Mouse (Mus musculus) 3134 (cell line): ENCODE data around the gene Lrrc41.

ENCODE experiments used
- DNase-seq: peaks from one replicate; pipeline ENCODE4 v3.0.0-alpha.2; 2011; ENCODE audit warnings: low spot score; ENCODE audit not compliant: insufficient read length; ENCODE audit errors: extremely low read depth

Lrrc41 gene

DNA sequence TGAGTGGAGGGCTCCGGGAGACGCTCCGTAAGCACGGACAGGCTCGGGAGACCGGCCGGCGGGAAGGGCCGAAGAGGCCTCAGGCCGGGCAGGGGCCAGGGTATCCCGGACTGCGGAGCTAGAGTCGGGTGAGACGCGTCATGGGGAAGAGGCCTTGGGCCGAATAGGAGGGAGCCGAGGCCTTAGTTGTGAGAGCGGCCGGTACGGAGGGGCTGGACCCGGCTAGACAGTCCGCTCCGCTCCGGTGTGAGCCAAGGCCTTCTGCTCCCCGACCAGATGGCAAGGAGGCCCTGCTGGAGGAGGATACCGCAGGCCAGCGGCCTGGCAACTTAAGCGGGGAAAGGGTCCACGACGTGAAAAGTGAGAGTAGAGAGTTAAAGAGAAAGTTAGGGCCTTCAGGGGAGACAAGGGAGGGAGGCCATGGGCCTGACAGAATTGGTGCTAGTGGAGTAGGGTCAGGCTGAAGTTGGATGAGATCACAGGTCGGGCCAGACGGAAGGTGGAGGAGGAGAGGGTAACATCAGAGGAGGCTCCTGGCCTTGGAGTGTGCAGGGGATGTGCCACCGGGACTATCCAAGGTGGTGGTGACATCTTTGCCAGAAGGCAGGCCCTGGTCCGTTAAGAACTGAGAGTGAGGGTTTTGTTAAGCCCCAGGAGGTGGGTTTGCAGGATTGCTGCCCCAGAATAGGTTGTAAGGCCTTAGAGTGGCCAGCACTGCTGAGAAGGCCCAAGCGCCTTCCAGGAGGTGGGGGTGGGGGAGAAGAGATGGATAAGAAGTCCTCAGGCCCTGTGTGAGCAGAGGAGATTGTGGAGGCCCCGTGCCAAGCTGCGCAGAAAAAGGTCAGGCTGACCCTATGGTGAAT is 1.5 kb downstream of the Lrrc41 start:
- peak; percentile 77 for DNase-seq

DNA sequence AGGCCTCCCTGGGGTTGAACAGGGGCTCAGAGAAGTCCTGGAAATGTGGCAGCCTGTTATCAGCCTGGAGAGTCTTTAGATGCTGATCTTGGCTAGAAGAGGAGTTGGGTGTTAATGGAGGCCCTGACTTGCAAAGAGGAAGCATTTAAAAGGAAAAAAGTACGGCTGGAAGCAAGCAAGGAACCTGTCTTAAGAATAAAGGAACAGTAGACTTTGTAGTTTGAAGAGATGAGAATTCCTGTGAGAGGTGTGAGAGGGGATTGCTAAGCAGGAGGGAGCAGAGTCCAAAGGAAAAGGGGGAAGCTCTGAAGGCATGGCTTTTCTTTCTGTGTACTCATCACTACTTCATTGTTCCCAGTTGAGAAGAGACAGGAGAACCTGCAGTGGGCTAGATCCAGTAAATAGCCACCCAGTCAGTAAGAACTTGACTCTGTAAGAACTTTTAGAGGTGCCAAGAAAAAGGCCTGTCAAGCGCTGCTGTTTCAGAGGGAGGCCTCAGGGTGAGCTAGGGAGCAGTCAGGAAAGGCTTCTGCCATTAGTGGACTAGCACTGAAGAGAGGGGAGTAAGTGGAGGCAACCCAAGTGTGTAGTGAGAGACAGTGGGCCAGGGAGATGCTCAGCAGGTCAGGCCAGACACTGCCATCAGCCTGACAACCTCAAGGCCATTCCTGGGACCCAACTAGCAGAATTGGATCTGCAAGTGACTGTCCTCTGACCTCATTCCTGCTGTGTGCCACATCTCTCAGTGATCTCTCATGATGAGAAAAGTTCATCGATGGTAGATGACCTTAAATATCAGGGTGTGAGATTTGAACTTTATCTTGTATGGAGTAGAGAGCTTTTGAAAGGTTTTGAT is 2.4 kb downstream of the Lrrc41 start:
- no peak for DNase-seq

DNA sequence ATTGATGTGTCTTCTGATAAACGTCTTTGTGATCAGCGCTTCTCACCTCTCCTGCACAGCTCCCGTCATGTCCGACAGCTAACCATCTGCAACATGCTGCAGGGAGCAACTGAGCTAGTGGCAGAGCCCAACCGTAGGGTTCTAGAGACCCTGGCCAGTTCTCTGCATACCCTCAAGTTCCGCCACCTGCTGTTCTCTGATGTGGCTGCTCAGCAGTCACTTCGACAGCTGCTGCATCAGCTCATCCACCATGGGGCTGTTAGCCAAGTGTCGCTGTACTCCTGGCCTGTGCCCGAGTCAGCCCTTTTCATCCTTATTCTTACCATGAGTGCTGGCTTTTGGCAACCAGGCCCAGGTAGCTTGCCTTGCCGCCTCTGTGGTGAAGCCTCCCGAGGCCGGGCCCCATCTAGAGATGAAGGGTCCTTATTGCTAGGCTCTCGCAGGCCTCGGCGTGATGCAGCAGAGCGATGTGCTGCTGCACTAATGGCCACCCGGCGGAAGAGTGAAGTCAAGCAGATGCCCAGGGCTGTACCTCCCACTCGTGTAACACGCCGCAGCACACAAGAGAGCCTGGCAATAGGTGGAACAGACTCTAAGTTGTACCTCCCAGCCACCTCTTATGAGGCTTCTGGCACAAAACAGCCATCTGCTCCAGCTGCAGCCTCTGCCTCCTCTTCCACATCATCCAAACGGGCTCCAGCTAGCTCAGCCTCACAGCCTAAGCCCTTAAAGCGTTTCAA is 13.6 kb downstream of the Lrrc41 start:
- DNase-seq: no peak

DNA sequence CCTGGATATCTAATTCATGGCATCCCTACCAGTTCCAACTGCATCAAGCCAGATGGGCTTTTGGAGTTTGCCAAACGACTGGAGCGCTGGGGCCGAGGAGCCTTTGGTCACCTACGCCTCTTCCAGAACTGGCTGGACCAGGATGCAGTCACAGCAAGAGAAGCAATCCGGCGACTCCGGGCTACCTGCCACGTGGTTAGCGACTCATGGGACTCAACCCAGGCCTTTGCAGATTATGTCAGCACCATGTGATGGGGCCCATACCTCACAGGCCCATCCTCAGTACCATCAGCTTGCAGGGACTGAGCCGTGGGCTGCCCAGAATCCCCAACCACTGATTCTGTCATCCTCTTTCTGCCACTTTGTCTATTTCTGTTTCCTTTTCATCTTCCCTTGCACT is 21.2 kb downstream of the Lrrc41 start:
- peak; percentile 49 for DNase-seq

DNA sequence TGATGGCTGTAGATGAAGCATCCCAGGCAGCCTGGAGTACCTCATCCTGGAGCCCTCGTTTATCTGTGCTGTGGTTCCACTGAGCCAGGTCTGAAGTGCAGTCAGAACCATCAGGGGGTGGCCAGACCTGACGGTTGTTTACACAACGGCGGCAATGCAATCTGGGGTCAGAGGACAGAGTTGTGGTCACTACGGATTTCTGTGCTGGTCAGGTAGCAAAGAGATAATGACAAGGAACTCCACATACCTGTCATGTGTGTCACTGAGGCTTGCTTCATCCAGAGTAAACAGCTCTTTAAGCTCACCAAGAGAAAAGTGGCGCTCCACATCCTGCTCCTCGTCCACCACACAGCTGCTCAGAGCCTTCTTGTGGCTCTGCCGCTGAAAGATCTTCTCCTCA is 22.1 kb downstream of the Lrrc41 start:
- no peak for DNase-seq

DNA sequence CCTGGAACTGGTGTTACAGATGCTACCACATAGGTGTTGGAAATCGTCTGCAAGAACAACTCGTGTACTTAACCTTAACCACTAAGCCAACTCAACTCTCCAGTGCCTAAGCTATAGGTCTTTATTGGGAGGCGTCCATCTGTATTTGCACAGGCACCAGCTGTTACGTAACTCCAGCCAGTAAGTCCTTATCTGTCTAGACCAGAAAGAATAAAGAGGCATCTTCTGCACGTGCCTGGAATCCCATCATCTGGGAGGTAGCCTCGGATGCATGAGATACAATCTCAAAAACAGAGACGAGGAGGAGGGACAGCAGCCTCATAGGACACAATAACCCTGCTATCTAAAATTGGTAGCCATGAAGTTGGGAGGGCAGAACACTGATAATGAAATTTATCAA is 25.9 kb downstream of the Lrrc41 start:
- no peak for DNase-seq

DNA sequence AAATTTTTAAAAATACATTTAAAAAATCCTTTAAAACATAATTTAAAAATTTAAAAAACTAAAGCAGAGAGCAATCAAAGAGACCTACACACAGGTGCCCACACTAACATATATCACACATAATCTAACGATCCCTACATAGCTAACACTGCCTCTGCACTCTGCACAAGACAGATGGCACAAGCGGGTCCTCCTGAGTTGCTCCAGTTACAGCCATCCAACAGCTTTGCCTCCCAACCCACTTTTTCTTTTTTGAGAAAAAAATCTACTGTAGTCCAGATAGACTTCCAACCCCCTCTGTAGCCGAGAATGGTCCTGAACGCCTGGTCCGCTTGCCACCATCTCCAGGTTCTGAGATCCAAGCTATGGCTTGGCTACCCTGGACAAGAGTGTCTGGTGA is 30.2 kb downstream of the Lrrc41 start:
- DNase-seq: no peak

DNA sequence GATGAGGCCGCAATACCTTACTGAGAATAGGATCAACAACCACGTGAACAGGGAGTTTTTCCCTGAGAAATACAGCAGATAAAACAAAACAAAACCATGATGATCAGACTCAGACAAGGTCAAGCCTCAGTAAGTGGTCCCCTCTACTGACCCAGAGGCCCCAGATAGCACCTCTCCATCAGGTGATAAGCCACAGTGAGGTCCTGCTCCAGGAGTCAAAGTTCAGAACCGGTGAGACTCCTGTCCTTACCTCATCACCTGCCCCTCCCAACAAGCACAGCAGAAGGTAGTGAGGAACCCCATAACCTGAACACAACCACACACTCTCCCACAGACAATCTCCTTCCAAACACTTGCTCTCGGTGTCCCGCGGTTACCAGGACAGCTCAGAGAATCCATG is 35.6 kb downstream of the Lrrc41 start:
- DNase-seq: no peak

DNA sequence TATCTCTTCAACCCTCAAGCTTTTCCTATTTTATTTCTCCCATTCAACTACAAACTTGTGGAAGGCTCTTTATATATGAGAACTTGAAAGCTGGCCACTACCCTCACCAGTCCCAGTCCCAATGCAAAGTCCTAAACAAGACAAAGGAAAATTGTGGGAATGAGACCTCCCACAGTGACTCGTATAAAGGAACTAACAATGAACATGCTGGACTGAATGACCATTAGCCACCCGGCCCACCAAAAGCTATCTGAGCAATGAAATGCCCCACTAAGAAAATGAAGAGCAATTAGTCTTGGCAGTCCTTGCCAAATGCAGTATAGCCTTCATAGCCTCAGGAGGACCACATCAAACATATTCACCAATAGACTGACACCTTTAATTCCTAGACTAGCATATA is 36.4 kb downstream of the Lrrc41 start:
- DNase-seq: no peak

DNA sequence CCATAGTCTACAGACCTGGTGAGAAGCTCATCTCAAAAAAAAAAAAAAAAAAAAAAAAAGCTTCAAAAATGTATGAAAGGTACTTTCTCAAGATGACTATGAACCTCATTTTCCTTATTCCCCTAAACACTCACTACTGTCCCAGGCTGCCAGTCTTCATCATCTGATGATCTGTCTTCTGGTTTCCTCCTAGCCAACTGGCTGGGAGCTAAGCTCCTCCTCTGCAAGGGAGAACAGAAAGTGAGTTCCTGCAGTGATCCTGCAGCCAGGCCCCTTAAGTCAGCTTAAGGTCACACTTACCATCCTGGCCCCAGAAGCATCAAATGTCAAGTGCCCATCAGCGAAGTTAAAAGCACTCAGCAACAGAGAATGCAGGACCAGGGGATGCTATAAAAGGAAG is 47.7 kb downstream of the Lrrc41 start:
- peak; percentile 30 for DNase-seq

DNA sequence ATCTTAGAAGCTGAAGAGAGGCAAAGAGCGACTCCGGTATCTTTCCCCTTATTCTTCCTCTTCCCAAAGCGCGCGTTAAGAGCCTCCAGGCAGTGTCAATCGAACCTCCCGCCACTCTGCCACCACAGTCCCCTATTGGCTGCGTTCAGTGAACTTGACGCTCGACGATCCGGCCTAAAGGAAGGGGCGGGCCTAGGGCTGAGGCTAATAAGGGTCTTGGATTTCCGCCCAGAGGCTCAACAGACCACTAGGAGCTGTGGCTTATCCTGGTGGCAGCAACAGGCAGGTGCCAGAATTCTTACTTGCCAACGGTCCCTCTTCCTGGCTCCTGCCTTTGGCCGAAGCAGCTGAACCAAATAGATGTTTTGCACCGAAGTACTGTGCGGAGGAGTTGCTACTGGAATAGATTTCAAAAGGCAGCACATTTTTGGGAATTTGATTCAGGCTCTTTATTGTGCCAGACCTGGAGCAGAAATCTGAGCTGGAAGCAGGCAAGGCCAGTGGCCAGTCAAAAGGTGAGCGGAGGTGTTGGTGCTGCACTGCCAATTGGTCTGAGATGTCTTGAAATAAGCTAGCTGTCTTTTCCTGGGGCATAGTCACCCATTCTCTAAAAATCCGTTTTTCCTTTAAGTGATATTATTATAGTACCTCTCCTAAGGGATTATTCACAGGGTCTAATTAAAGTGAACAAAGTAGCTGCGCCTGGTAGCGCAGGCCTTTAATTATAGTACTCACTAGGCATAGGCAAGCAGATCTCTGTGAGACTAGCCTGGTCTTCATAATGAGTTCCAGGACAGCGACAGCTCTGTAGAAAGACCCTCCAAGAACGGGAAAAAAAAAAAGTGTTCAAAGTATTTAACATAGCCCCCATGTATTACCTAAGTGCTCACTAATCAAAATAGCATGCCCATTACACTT is 48.8 kb downstream of the Lrrc41 start, which contains the start of the genes Rad54l and Pomgnt1:
Gene Rad54l, minus strand, starts transcription at position 89 of the 918 bp plus-strand sequence.
Gene Pomgnt1, plus strand, starts transcription at position 239 of the 918 bp plus-strand sequence.
- peak; percentile 86 for DNase-seq

DNA sequence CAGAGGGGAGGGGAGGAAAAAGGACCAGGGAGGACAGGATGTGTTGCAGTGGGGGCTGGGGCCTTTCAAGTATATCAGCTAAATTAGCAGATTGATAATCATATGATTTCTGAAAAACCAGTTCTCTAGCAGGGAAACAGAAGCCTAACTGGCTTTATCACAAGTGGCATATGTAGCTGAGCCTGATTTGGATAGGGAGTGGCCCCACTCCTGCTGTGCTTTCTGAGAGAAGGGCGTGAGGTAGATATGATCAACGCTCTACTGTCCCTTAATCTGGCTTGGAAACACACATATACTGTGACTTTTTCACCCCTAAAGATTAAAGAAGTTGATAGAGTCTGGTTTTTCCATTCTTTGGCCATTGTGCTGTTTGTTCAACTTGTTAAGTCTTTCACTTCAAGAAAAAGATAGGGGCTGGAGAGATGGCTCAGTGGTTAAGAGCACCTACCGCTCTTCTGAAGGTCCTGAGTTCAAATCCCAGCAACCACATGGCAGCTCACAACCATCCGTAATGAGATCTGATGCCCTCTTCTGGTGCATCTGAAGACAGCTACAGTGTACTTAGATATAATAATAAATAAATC is 50.8 kb downstream of the Lrrc41 start:
- DNase-seq: no peak

DNA sequence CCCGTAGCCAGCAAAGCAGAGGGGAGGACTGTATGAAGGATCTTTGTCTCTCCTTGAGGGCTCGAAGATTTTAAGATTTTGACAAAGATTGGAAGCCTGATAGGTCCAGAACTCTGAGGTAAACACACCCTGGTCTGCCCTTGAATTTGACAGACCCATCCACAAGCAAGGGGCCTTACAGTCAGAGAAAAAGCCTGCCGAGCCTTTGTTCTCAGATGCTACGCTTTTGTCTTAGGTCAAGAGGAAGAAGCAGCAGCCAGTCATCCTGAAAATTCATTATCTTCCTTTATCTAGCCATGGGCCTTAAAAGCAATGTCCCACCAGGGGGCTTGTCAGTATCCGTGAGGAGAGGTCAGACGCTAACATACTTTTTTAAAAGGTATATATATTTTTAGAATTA is 52.9 kb downstream of the Lrrc41 start:
- DNase-seq: no peak

DNA sequence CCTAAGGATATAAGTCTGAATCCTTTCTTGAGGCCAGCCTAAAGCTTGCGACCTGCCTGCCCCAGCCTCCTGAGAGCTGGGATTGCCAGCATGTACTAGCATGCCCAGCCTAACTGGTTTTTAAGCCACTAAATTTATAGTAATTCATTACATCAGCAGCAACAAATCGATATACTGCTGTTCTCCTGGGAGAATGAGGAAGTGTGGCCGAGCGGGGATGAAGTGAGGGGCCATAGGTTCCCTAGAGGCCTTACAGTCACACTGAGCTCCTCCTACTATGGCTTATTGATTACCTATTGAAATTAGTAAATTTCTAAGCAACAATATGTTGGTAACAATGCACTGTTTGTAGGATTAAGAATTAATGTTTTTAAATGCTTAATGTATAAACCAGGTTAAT is 58.1 kb downstream of the Lrrc41 start:
- DNase-seq: no peak

DNA sequence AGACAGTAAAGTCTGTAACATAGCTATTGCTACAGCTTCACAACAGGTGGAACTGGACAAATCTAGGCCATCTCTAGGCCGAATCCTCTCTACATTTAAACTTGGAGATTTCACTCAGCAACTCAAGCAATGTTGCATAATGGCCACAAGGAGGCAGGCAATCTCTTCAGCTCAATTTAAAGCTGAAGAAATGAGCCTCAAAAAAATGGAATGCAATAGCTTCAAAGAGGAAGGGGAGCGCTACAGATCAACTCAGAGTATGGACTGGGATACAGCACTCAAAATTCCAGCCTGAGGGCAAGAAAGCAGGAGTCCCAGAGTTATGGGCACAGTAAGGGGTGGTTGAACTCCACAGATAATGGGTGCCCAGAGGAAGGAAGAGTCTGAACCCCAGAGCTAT is 59.9 kb downstream of the Lrrc41 start:
- no peak for DNase-seq

DNA sequence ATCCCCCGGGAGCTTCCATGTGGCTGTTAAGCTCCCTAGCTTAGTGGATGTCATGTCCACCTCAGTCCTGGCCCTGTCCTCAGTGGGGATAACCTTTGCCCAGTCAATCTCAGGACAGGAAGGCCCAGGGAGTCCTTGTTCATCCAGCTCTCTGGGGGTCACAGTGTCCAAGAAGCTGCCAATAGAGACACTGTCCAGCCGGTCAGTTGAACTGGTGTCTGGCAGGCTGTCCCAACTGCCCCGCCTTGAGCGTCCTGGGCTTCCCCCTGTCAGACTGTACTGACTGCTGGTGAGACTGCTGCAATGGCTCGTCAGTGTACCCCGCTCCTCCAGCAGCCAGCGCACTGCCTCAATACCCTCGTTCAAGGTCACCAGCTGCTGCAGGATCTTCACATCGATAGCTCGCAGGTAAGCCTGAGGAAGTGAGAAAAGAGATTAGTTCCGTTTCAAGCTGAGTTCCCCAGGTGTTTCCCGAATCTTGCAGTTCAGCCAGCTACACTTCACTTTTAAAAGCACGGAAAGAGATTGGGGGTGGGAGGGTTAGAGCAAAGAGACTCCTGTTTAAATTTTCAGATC is 62.4 kb downstream of the Lrrc41 start:
- no peak for DNase-seq

DNA sequence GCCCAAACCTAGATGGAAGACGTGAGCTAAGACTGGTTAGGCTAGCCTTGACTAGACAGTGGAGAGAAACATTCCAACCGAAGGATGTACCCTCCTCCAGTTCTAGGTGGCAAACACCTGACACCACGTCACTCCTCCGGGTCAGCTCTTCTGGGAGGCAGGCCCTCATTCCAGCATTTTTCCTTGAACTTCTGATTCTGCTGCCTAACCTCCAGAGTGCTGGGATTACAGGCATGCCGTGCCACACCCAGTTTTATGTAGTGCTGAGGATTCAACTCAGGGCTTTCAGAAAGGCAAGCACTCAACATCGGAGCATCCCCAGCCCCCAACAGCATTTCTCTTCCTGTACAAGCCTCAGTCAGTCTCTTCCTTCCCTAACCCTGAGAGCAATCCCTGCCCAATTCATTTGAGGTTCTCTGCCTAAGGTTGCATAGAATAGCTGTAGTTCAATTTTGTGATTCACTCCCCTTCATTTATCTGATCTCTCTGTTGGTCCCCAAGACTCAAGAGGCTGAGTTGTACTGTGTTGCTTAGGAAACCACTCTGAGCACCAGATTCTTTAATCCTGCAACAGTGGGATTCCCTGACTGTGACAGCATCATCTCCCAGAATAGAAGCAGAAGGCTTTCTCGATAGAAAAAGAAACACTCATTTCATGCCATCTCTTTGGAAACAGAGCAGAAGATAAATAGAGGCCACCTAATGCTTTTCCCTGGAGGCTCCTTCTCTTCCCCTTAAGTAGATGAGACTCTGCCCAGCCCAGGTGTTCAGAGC is 65.9 kb downstream of the Lrrc41 start:
- no peak for DNase-seq

DNA sequence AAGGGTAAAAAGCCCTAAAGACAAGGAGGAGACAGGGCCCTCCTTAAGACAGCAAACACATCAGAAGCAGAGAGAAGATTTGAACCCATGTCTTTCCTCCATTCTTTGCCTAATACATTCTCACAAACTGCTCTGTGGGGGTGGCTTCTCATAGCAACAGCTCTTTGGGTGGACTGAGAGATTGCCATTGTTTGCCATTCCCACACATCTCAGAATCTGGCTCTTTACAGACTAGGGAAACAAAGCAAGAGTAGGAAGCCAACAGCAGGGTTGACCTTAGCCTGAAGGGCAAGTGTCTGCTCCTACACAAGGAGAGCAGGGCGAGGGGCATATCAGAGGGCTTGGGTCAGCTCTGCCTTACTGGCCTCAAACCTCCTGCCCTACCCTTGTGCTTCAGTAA is 66.7 kb downstream of the Lrrc41 start:
- no peak for DNase-seq

DNA sequence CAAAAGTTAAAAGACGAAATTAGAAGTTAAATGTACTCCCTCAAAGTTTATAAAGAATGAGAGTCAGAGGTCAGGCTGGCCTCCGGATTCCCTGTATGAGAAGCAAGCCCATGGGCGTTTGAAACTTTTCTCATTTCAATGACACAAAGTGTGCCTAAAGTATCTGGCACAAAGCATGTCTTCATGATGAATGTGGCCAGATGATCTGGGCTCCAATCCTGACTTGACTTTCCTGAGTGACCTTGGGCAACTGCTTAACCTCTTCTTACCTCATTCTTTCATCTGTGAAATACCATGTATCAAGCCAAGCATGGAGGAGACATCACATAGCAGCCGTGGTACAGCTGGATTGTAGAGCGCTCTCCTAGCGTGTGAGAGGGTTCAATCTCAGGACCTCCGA is 67.2 kb downstream of the Lrrc41 start:
- DNase-seq: no peak
